Mouse (Mus musculus) myocyte (in vitro differentiated cells): ENCODE results near the gene Cryl1.

ENCODE experiments used
- MYOD1 ChIP-seq, 3 experiments: IDR thresholded peaks; one replicate each; pipeline ENCODE4 v1.6.1; 2011; ENCODE audit warnings: control low read depth in 2 of 3, low read depth in 2 of 3, mild to moderate bottlenecking in 2 of 3, moderate library complexity in 1 of 3; ENCODE audit not compliant: insufficient read length in 2 of 3, control insufficient read depth in 1 of 3
- MYOG ChIP-seq, 3 experiments: IDR thresholded peaks; one replicate each; pipeline ENCODE4 v1.6.1; 2011; ENCODE audit warnings: control low read depth in 2 of 3, low read depth in 2 of 3, mild to moderate bottlenecking in 2 of 3; ENCODE audit not compliant: insufficient read length in 2 of 3, control insufficient read depth in 1 of 3, insufficient read depth in 1 of 3
- POLR2A ChIP-seq: IDR thresholded peaks from one replicate; pipeline ENCODE4 v1.6.1; 2011; ENCODE audit warnings: low read depth, mild to moderate bottlenecking, control low read depth, moderate library complexity; ENCODE audit not compliant: insufficient read length
- USF1 ChIP-seq: IDR thresholded peaks from one replicate; pipeline ENCODE4 v1.6.1; 2011; ENCODE audit warnings: low read depth, mild to moderate bottlenecking, control low read depth, moderate library complexity

- no peak for TF ChIP-seq POLR2A
- TF ChIP-seq MYOD1 (IDR thresholded peaks at IDR 0.05; ENCODE audit: control insufficient read depth in 1 of 3, insufficient read length in 2 of 3, low read depth in 2 of 3), result no peak
- no peak for TF ChIP-seq USF1
- no peak for TF ChIP-seq MYOG (IDR thresholded peaks at IDR 0.05; ENCODE audit: control insufficient read depth in 1 of 3, insufficient read depth in 1 of 3, insufficient read length in 2 of 3, low read depth in 2 of 3)
Observed at GRCm38 (mm10) chr14:57363833-57364232, 34.5 kb downstream of the Cryl1 start.
